Mouse (Mus musculus) lung, postnatal 10 days (tissue): ENCODE results near the gene Prnd.

Experiments
- DNase-seq: peaks from one replicate; pipeline ENCODE4 v3.0.0; 2021

The Prnd gene

GRCm38 (mm10) chr2:131950598-131951095 is at the start of gene Prnd:
Gene Prnd (plus strand): TSS chr2:131950861.
- DNase-seq: no peak

GRCm38 (mm10) chr2:131902423-131902822 is 48.2 kb upstream of the Prnd start:
- DNase-seq: no peak

- DNase-seq: peak; percentile 46
Measured at GRCm38 (mm10) chr2:131902867-131903266, 47.8 kb upstream of the Prnd start.

GRCm38 (mm10) chr2:131905025-131905424 is 45.6 kb upstream of the Prnd start:
- DNase-seq: no peak

- DNase-seq: peak; percentile 48
Measured at GRCm38 (mm10) chr2:131905776-131906175, 44.9 kb upstream of the Prnd start.

GRCm38 (mm10) chr2:131906266-131906665 is 44.4 kb upstream of the Prnd start:
- DNase-seq: no peak

- DNase-seq: peak; percentile 40
Measured at GRCm38 (mm10) chr2:131906846-131907245, 43.8 kb upstream of the Prnd start.

- DNase-seq: no peak
Measured at GRCm38 (mm10) chr2:131907311-131907710, 43.4 kb upstream of the Prnd start.

- DNase-seq: no peak
Measured at GRCm38 (mm10) chr2:131908351-131908861, 42.3 kb upstream of the Prnd start.

- no peak for DNase-seq
Measured at GRCm38 (mm10) chr2:131908906-131909305, 41.8 kb upstream of the Prnd start.

- DNase-seq: peak; percentile 92
Measured at GRCm38 (mm10) chr2:131909683-131910572, 40.7 kb upstream of the Prnd start, which contains the start of the genes Prnp and Prn. Gene Prnp (plus strand): TSS chr2:131909928. Gene Prn (plus strand): TSS chr2:131909957.

- no peak for DNase-seq
Measured at GRCm38 (mm10) chr2:131910847-131911246, 39.8 kb upstream of the Prnd start.

GRCm38 (mm10) chr2:131911341-131911740 is 39.3 kb upstream of the Prnd start:
- no peak for DNase-seq

GRCm38 (mm10) chr2:131912526-131913258 is 38.0 kb upstream of the Prnd start:
- no peak for DNase-seq

- DNase-seq: no peak
Measured at GRCm38 (mm10) chr2:131932275-131932902, 18.3 kb upstream of the Prnd start.

- no peak for DNase-seq
Measured at GRCm38 (mm10) chr2:131933013-131933412, 17.6 kb upstream of the Prnd start.

GRCm38 (mm10) chr2:131933598-131933997 is 17.1 kb upstream of the Prnd start:
- DNase-seq: no peak

GRCm38 (mm10) chr2:131934243-131934642 is 16.4 kb upstream of the Prnd start:
- no peak for DNase-seq

GRCm38 (mm10) chr2:131935390-131936105 is 15.1 kb upstream of the Prnd start:
- DNase-seq: peak; percentile 69

- DNase-seq: no peak
Measured at GRCm38 (mm10) chr2:131936410-131936809, 14.3 kb upstream of the Prnd start.

- peak; percentile 59 for DNase-seq
Measured at GRCm38 (mm10) chr2:131939404-131940111, 11.1 kb upstream of the Prnd start.

GRCm38 (mm10) chr2:131940506-131940905 is 10.2 kb upstream of the Prnd start:
- DNase-seq: no peak
